Mouse (Mus musculus) left cerebral cortex, postnatal 36 days (tissue): ENCODE results near the gene Cryba1. TPM values are rescaled to one million over a fixed set of nuclear protein-coding genes. Genes with fewer than 3 reads are reported as not detected.

Experiments used
- DNase-seq, 2 experiments: peaks; one replicate each; pipeline ENCODE4 v3.0.0; 2021 to 2022; ENCODE audit warnings: low spot score in 2 of 2, mixed read lengths in 1 of 2
- intact Hi-C: fragments of 180-260 bp; cut with DNase I; formaldehyde crosslinking; loops from one replicate; pipeline ENCODE4 v1.15.1; 2025
- total RNA-seq, 2 experiments: library from RNA; stranded (reverse); gene quantifications; 2 replicates each; pipeline ENCODE4 v1.2.3; 2021

The Cryba1 gene
- total RNA-seq, 2 experiments from 2014 or later: not detected

- DNase-seq: no peak
- intact Hi-C loops: no loop called here
Observed at GRCm38 (mm10) chr11:77728587-77728986, 3.5 kb upstream of the Cryba1 start.

GRCm38 (mm10) chr11:77724766-77725165 is 317 bp downstream of the Cryba1 start:
- intact Hi-C loops: no loop called here
- DNase-seq: no peak

- intact Hi-C loops: no loop called here
- DNase-seq: no peak
Observed at GRCm38 (mm10) chr11:77721389-77721788, 3.7 kb downstream of the Cryba1 start.

GRCm38 (mm10) chr11:77719055-77719454 is 6.0 kb downstream of the Cryba1 start:
- no peak for DNase-seq
- intact Hi-C loops: no loop called here

GRCm38 (mm10) chr11:77713736-77714135 is 11.3 kb downstream of the Cryba1 start:
- DNase-seq: no peak
- intact Hi-C loops: no loop called here

- DNase-seq: no peak
- intact Hi-C loops: no loop called here
Observed at GRCm38 (mm10) chr11:77709039-77709438, 16.0 kb downstream of the Cryba1 start.

GRCm38 (mm10) chr11:77705920-77706319 is 19.2 kb downstream of the Cryba1 start:
- intact Hi-C loops: no loop called here
- DNase-seq: no peak

GRCm38 (mm10) chr11:77697232-77697631 is 27.9 kb downstream of the Cryba1 start:
- intact Hi-C loops: no loop called here
- DNase-seq: no peak

GRCm38 (mm10) chr11:77693026-77693425 is 32.1 kb downstream of the Cryba1 start:
- no peak for DNase-seq
- intact Hi-C loops: no loop called here

GRCm38 (mm10) chr11:77687541-77688131 is 37.4 kb downstream of the Cryba1 start:
- peak; percentile 29 to 45 for DNase-seq
- intact Hi-C loops: loop anchor here (5.0 kb wide), 2 partner anchors 75 to 80 kb away; partner anchors contain the start of genes Myo18a and Taok1

- intact Hi-C loops: loop anchor here (5.0 kb wide), 2 partner anchors 75 to 80 kb away; partner anchors contain the start of genes Myo18a and Taok1
- peak; percentile 59 to 71 for DNase-seq
Observed at GRCm38 (mm10) chr11:77686841-77687540, 38.1 kb downstream of the Cryba1 start.

- intact Hi-C loops: loop anchor here (5.0 kb wide), 2 partner anchors 76 to 79 kb away; partner anchors contain the start of genes Myo18a and Taok1
Observed at GRCm38 (mm10) chr11:77686346-77686840, 38.7 kb downstream of the Cryba1 start.

GRCm38 (mm10) chr11:77685383-77686265 is 39.5 kb downstream of the Cryba1 start, which contains the start of gene Nufip2:
TSS of gene Nufip2 (plus strand) at chr11:77686155.
- intact Hi-C loops: loop anchor here (5.0 kb wide), 2 partner anchors 77 to 78 kb away; partner anchors contain the start of genes Myo18a and Taok1

More at GRCm38 (mm10) chr11:77686346-77686840, 38.7 kb downstream of the Cryba1 start:
- DNase-seq: no peak

GRCm38 (mm10) chr11:77684896-77685295 is 40.2 kb downstream of the Cryba1 start:
- intact Hi-C loops: loop anchor here (5.0 kb wide), 2 partner anchors 77 to 78 kb away; partner anchors contain the start of genes Myo18a and Taok1
- no peak for DNase-seq

More at GRCm38 (mm10) chr11:77685383-77686265, 39.5 kb downstream of the Cryba1 start, which contains the start of gene Nufip2:
- peak; percentile 99 to 100 for DNase-seq

- DNase-seq: no peak
- intact Hi-C loops: no loop called here
Observed at GRCm38 (mm10) chr11:77680018-77680417, 45.1 kb downstream of the Cryba1 start.

GRCm38 (mm10) chr11:77673428-77673991 is 51.6 kb downstream of the Cryba1 start:
- intact Hi-C loops: no loop called here
- DNase-seq: no peak

GRCm38 (mm10) chr11:77672746-77673145 is 52.3 kb downstream of the Cryba1 start:
- intact Hi-C loops: no loop called here
- DNase-seq: no peak
